Mouse (Mus musculus) gastrocnemius, adult 8-10 months (tissue): ENCODE measurements around the gene Ccr4. TPM values are rescaled to one million over a fixed set of nuclear protein-coding genes. Genes with fewer than 3 reads are reported as not detected.
"Not testable (repeated sequence)": the region's sequence is repeated elsewhere in the genome, so short reads cannot be mapped to it uniquely, and the experiment has no call there.

Source experiments
- DNase-seq, 2 experiments: peaks; one replicate each; pipeline ENCODE4 v3.0.0; 2022; ENCODE audit warnings: low spot score in 2 of 2
- total RNA-seq, 4 experiments: library from RNA; stranded (reverse); gene quantifications; 2 replicates each; pipeline ENCODE4 v1.2.4; 2022

Ccr4 gene
- total RNA-seq, 4 experiments from 2014 or later: not detected

GRCm38 (mm10) chr9:114522501-114522900, 17.8 kb upstream of the Ccr4 start:
- DNase-seq: no peak

DNA sequence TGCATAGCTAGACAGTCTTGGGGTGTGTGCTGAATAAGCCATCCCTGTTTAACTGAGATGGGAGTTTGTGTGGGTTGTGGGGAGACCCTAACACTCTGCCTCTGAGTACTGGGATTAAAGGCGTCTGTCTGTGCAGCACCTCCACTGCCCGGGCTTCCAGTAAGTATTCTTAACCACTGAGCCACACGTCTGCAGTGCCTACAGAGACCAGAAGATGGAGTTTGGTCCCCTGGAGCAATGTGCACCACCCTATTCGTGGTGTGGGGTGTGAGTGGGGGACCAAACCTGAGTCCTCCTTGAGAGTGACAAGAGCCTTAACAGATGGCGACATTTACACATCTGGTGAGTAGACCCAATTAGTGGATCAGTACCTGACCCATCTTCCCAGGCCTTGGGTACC, 17.3 kb upstream of the Ccr4 start:
- no peak for DNase-seq

DNA sequence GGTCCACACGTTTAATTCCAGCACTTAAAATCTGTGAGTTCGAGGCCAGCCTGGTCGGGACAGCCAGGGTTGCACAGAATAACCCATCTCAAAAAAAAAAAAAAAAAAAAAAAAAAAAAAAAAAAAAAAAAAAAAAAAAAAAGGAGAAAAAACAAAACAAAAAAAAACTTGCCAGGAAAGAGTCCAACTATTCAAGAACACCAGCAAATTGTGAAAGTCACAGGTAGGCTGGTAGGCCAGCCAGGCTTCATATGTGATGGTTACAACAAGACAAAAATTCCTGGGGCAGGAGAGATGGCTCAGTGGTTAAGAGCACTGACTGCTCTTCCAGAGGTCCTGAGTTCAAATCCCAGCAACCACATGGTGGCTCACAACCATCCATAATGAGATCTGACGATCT, 15.8 kb upstream of the Ccr4 start:
- not testable (repeated sequence) for DNase-seq

- DNase-seq: no peak
Observed at GRCm38 (mm10) chr9:114518812-114519477, 14.2 kb upstream of the Ccr4 start.

- no peak for DNase-seq
Observed at GRCm38 (mm10) chr9:114517924-114518497, 13.3 kb upstream of the Ccr4 start.

DNA sequence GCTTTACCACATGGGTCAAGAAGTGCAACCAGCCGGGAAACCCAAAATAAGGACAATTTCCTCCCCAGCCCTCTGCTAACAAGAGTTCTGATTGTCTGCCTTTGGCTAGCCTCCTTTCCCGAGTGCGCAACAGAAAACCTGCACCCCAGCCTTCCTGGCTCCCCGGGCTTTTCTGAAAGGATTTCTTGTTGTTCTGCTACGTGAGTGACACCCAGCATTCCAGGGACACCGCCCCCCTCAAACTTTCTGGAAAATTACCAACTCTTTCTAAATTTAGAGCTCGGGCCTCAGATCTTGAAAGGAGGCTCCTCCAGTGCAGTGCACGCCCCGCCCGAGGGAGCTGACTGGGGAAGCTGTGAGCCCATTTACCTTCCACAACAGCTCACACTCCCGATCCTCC, 10.6 kb upstream of the Ccr4 start, which contains the start of gene C130032M10Rik:
Gene C130032M10Rik (plus strand): TSS at position 334 of the 400 bp plus-strand sequence.
- DNase-seq: no peak

DNA sequence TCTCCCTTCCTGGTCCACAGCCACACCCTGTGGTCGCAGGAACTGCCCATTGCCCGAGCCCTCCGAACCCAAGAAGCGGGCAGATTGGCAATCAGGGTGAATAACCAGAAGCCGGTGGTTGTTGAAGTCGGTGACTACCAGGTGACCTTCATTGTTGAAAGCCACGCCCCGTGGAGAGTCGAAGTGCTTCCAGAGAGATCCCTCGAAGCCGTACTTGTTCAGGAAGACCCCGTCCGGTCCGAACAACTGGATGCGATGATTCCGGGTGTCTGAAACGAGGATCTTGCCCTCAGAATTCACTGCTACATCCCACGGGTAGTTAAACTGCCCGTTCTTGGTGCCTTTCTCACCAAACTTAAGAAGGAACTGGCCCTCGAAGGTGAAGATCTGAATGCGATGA, 8.1 kb upstream of the Ccr4 start:
- no peak for DNase-seq

- no peak for DNase-seq
Observed at GRCm38 (mm10) chr9:114509785-114510184, 5.1 kb upstream of the Ccr4 start.

DNA sequence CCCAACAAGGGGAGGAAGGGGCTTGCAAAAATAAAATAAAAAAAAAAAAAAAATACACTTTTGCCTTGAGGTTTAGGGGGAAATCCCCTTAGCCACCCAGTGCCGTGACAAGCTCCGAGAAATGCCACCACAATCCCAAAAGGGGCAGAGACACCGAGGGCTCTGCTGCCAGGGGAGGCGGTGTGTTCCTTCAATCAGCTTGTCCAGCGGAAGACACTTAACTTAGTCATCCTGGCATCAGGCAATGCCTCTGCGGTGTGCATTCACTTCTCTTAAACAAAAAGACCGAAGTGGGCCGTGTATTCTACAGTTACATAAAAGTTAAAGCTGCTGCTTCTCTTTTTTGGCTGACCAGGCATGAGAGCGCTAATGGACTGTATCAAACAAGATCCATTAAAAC, 2.7 kb upstream of the Ccr4 start:
- DNase-seq: no peak

DNA sequence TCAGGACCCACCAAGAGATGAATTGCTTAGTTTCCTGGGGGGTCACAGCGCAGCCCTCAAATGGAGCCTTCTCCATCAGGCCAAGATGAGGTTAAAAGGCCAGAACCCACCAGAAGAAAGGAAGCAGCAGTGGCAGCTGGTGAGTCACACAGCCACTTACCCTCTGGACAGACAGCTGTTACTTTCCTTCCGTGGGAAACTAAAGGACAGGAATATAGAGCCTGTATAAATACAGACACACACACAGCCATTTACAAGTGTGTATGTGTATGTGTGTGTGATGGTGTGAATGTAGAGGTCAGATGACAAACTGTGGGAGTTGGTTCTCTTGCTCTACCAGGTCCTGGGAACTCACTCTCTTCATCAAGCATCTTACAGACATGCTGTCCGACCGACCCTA, 1.8 kb upstream of the Ccr4 start:
- no peak for DNase-seq

- no peak for DNase-seq
Observed at GRCm38 (mm10) chr9:114502711-114503427, 1.8 kb downstream of the Ccr4 start.

DNA sequence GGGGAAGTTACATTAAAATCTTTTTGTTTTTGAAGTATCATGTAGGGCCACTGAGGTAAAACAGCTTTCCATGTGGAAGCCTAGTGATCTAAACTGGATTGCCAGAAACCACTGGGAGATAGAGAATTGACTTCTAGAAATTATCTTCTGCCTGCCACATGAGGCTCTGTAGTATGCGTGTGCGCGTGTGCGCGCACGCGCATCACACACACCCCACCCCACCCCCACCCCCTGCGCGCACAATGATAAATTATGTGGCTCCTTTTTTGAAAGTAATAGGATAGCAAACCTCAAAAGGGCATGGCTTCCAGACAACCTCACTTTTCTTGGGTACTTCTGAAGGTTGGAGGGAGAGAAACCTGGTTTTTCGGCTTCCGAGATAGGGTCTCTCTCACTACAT, 2.8 kb downstream of the Ccr4 start:
- no peak for DNase-seq

GRCm38 (mm10) chr9:114501111-114501510, 3.6 kb downstream of the Ccr4 start:
- DNase-seq: no peak

DNA sequence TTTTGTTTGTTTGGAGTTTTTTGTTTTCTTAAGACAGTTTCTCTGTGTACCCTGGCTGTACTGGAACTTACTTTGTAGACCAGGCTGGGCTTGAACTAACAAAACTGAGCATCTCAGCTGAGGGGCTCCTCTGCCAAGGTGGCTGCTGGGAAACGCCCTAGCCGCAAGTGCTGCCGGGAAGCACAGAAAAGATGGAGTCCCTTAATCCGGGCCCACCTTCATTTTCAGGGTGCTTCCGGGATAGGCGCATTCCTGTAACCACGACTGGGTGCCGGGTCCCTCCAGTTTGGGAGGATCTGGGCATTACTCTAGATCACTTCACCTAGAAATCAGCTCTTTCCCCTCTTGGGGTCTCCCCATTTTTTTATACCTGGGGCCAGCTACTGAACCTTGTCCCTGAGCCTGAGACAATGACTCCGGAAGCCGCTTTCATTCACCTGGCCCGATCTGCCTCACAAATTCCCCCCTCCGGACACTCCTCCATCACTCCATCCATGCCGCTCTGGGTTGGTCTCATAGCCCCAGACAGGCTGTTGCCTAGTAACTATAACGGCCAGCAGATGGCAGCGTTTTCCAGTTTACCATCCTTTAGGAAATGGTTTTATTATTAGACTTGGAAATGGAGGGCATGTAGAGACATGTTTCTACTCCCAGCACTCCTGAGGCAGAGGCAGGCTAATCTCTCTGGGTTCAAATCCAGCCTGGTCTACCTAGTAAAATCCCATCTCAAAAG, 4.8 kb downstream of the Ccr4 start:
- DNase-seq: peak in 1 of 2 experiments; percentile 10

GRCm38 (mm10) chr9:114498218-114498617, 6.5 kb downstream of the Ccr4 start:
- peak; percentile 50 to 57 for DNase-seq

DNA sequence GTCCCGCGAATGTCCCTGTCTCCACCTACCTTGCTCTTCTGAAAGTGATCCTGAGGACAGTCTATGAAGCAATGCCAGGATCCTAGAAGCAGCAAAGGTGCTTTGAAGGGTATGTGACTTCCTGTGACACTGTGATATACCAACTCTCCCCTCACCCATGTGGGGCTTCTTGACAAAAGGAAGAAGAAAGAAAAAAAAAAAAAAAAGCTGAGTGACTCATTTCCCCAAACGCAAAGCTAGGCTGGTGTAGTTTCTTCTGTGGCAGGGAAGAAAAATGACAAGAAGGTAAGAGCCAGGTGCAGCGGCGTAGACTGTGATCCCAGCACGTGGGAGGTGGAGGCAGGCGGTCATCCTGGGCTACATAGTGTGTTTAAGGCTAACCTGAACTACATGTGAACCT, 8.2 kb downstream of the Ccr4 start:
- DNase-seq: no peak

DNA sequence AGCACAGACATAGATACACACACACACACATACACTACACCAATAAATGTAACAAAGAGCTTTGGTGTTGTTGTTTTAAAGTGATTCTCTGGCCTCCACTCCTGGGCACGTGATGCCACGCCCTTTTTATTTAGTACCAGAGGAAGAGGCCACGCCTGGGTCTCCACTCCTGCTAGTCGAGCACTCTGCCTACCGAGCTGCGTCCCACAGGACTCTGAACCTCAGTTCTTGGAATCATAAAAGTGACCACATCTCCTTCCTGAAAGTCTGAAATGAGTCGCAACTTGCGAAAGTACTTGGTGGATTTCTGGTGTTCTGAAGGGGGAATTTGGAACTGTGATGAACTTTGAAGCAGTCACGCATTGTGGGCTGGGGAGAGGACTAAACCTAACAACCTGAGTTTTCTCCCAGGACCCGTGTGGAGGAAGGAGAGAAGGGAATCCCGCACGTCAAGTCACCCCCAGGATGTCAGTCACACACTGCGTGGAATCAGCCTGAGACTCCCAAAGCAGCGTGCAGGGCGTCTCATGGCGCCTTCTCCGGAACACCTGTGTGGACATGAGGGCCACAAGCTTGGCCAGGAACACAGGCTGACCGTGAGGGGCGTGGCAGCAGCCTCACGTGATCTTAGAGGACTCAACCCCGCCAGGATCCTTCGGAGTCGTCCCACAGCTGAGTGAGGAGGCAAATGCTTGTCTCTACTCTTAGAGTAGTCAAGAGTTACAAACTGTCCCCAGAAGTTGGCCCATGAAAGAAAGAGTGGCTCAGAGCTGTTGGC, 17.0 kb downstream of the Ccr4 start:
- DNase-seq: no peak

- no peak for DNase-seq
Observed at GRCm38 (mm10) chr9:114486808-114487207, 17.9 kb downstream of the Ccr4 start.

GRCm38 (mm10) chr9:114484771-114485170, 19.9 kb downstream of the Ccr4 start:
- DNase-seq: no peak

- DNase-seq: no peak
Observed at GRCm38 (mm10) chr9:114480940-114481339, 23.8 kb downstream of the Ccr4 start.

DNA sequence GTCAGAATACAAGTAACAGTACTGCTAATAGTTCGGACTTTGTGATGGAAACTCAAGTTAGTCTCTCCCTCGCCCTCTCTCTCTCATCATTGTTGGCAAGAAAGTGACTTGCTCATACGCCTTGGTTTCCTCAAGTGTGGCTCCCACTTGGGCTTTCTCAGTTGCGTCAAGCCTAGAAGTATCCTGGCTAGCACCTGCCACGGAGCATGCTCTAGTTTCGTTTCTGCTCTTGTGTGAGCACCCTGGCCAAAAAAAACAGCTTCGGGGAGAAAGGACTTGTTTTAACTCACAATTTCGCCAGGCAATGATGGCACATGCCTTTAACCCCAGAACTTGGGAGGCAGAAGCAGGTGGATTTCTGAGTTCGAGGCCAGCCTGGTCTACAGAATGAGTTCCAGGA, 27.7 kb downstream of the Ccr4 start:
- no peak for DNase-seq
